Mouse (Mus musculus) cerebellum, adult 2 months (tissue): ENCODE results near the gene Psmd5. TPM values are rescaled to one million over a fixed set of nuclear protein-coding genes. Genes with fewer than 3 reads are reported as not detected.
A peak's percentile ranks its signal among the peaks of the same experiment; 100 is the strongest.

Source experiments
- DNase-seq, 2 experiments: peaks; one replicate each; pipeline ENCODE4 v3.0.0; 2021
- H3K27ac ChIP-seq: fragments of 200-500 bp; 2 replicates; pipeline ENCODE4 v1.5.1; 2012; ENCODE audit warnings: low read length, control low read depth, inconsistent platforms; ENCODE audit not compliant: insufficient read depth
- H3K27me3 ChIP-seq: fragments of 200-500 bp; 2 replicates; pipeline ENCODE4 v1.6.1; 2012; ENCODE audit warnings: inconsistent platforms, mild to moderate bottlenecking, low read length, moderate library complexity; ENCODE audit not compliant: control insufficient read depth, insufficient read depth
- H3K4me1 ChIP-seq: fragments of 200-500 bp; 2 replicates; pipeline ENCODE4 v1.6.1; 2011; ENCODE audit warnings: low read length; ENCODE audit not compliant: control insufficient read depth, insufficient read depth
- H3K4me3 ChIP-seq: fragments of 200-500 bp; replicated peaks from 2 replicates; pipeline ENCODE3; 2011; ENCODE audit warnings: mild to moderate bottlenecking, low read depth, low read length, control low read depth; ENCODE audit not compliant: insufficient read depth
- CTCF ChIP-seq: fragments of 200-500 bp; IDR thresholded peaks from 2 replicates; pipeline ENCODE4 v1.5.1; 2011; ENCODE audit warnings: low read depth, mild to moderate bottlenecking, control low read depth, low read length, moderate library complexity, borderline replicate concordance; ENCODE audit not compliant: insufficient read depth
- POLR2A ChIP-seq: fragments of 200-500 bp; IDR thresholded peaks from 2 replicates; pipeline ENCODE4 v1.6.1; 2011; ENCODE audit warnings: low read length, control low read depth, borderline replicate concordance; ENCODE audit not compliant: insufficient read depth
- WGBS: fragments of 180-500 bp; shearing (Covaris S2); methylation state at CpG from one replicate; pipeline ENCODE4 v1.1.7; 2018; 5-methylcytosine and 5-hydroxymethylcytosine counted together
- polyA plus RNA-seq: library from polyadenylated mRNA; depleted of rRNA; stranded (reverse); fragments of >200 nt; gene quantifications from 2 replicates; pipeline ENCODE4 v1.2.3, GENCODE M21; 2012

Gene Psmd5
- polyA plus RNA-seq, 1 experiment, result 52.9 TPM

- WGBS, result 94% methylated on average over 5 of the region's 5 CpGs
- DNase-seq, result no peak
- no peak for TF ChIP-seq POLR2A
- TF ChIP-seq CTCF, result no peak
- Histone ChIP-seq H3K27me3 (peaks cover 1% of the 10 kb centered on the region; the same call in 1 of the 2 replicates), H3K4me1 (peaks cover 3% of the 10 kb centered on the region; the same call in 1 of the 2 replicates), H3K4me3 (no peak overlapping the region), H3K27ac (no peak overlapping the region)
Observed at GRCm38 (mm10) chr2:34911871-34912270, 37.1 kb upstream of the Psmd5 start.

- peaks cover 3% of the 10 kb centered on the region; the same call in 1 of the 2 replicates for H3K4me1 ChIP-seq
- peaks cover 1% of the 10 kb centered on the region; the same call in 1 of the 2 replicates for H3K27me3 ChIP-seq
- no peak overlapping the region for H3K27ac ChIP-seq
- TF ChIP-seq CTCF (no peak), POLR2A (no peak)
- H3K4me3 ChIP-seq, result no peak overlapping the region
- WGBS, result 53% methylated on average over 4 of the region's 4 CpGs
- no peak for DNase-seq
Observed at GRCm38 (mm10) chr2:34909719-34910118, 35.0 kb upstream of the Psmd5 start.

- H3K4me1 ChIP-seq, result peaks cover 5% of the 10 kb centered on the region
- no peak overlapping the region for H3K27ac ChIP-seq
- WGBS, result 42% methylated on average over 12 of the region's 12 CpGs
- no peak for TF ChIP-seq CTCF
- TF ChIP-seq POLR2A, result no peak
- no peaks in the 10 kb centered on the region for H3K27me3 ChIP-seq
- H3K4me3 ChIP-seq, result no peak overlapping the region
- no peak for DNase-seq
Observed at GRCm38 (mm10) chr2:34906861-34907604, 32.3 kb upstream of the Psmd5 start.

GRCm38 (mm10) chr2:34906426-34906825 is 31.7 kb upstream of the Psmd5 start:
- Histone ChIP-seq H3K27ac (no peak overlapping the region), H3K27me3 (no peaks in the 10 kb centered on the region), H3K4me1 (peaks cover 5% of the 10 kb centered on the region), H3K4me3 (no peak overlapping the region)
- no peak for TF ChIP-seq POLR2A
- DNase-seq, result no peak
- WGBS, result 66% methylated on average over 6 of the region's 6 CpGs

GRCm38 (mm10) chr2:34904849-34905542 is 30.2 kb upstream of the Psmd5 start:
- Histone ChIP-seq H3K27ac (peak overlapping the region; percentile 72), H3K27me3 (no peaks in the 10 kb centered on the region), H3K4me1 (peaks cover 8% of the 10 kb centered on the region), H3K4me3 (peak overlapping the region; percentile 51)
- DNase-seq, result peak; percentile 95 to 97
- TF ChIP-seq POLR2A (peak; percentile 66; the same call in 1 of the 2 replicates), CTCF (no peak)
- WGBS, result under 1% methylated on average over 34 of the region's 34 CpGs

GRCm38 (mm10) chr2:34903652-34904405 is 29.1 kb upstream of the Psmd5 start:
- no peak for TF ChIP-seq CTCF
- no peak for TF ChIP-seq POLR2A
- 74% methylated on average over 4 of the region's 4 CpGs for WGBS
- Histone ChIP-seq H3K27ac (no peak overlapping the region), H3K4me1 (peaks cover 17% of the 10 kb centered on the region), H3K4me3 (peak overlapping the region; percentile 16), H3K27me3 (no peaks in the 10 kb centered on the region)
- DNase-seq, result no peak

GRCm38 (mm10) chr2:34903191-34903590 is 28.4 kb upstream of the Psmd5 start:
- Histone ChIP-seq H3K4me1 (peaks cover 17% of the 10 kb centered on the region), H3K27ac (no peak overlapping the region), H3K4me3 (no peak overlapping the region), H3K27me3 (no peaks in the 10 kb centered on the region)
- WGBS, result 95% methylated on average over 7 of the region's 7 CpGs
- no peak for DNase-seq
- no peak for TF ChIP-seq POLR2A
- no peak for TF ChIP-seq CTCF

GRCm38 (mm10) chr2:34902731-34903130 is 28.0 kb upstream of the Psmd5 start:
- H3K27me3 ChIP-seq, result no peaks in the 10 kb centered on the region
- DNase-seq, result no peak
- WGBS, result 76% methylated on average over 6 of the region's 6 CpGs
- no peak overlapping the region for H3K27ac ChIP-seq
- no peak overlapping the region for H3K4me3 ChIP-seq
- peaks cover 17% of the 10 kb centered on the region for H3K4me1 ChIP-seq
- TF ChIP-seq CTCF, result no peak
- no peak for TF ChIP-seq POLR2A
